Mouse (Mus musculus) WW6 (cell line): ENCODE results near the gene Dync2h1.
"Not testable (repeated sequence)": the region's sequence is repeated elsewhere in the genome, so short reads cannot be mapped to it uniquely, and the experiment has no call there.

Experiments
- DNase-seq: peaks from one replicate; pipeline ENCODE4 v3.0.0-alpha.2; 2013; ENCODE audit warnings: low read depth, low spot score

Gene Dync2h1

DNA sequence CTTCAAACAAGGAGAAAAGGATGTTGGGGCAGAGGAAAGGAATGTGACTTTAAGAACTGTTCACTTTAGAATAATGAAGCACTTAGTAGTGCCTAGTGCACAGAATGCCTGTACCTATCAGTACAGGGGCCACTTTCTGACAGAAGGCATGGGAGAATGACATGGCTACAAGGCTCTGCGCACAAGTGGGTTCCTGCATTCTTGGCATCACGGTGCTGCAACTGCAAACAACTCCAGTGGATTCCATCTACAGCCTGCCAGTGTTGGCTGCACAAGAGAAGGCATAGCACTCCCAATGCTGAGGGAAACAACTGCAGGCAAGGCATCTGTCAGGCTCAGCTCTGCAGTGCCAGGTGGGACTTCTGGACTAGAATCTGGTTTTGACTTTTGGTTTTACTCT lies 151.7 kb downstream of the Dync2h1 start:
- DNase-seq: no peak

DNA sequence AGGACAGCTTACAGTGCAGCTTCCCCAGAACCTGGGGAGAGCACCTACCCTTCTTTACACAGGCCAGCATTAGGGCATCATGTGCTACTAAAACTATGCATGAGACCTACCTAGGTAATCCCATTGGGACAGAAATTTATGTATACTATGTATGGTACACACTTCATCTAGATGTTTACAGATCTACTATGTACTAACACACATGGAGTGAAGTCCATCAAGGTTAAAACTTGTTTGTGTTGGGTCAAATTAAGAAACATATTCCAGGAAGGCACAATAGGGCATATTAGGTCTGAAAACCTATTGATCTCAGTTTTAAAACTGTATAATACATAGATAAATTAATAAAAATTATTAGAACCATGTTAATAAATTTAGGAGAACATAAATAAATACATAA lies 168.6 kb downstream of the Dync2h1 start:
- no peak for DNase-seq

DNA sequence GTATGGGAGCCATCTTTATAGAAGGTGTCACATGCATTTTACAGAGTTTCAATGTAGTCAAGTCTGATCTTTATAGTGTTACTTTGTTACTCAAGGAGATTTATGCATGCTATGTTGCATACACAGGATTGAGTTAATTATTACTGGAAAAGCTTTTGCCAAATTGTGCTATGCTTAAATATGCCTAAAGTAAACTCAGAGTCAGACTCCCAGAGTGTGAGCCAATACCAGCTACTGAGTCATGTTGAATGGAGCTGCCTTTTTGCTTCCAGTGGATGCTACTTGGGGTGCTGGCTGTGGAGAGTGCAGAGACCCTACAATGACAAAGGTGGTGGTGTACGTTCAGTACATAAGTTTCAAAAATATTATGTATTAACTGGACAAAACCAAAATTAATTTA lies 169.5 kb downstream of the Dync2h1 start:
- no peak for DNase-seq

- no peak for DNase-seq
Measured at GRCm38 (mm10) chr9:7009785-7010184, 174.5 kb downstream of the Dync2h1 start.

- DNase-seq: no peak
Measured at GRCm38 (mm10) chr9:6994865-6995264, 189.4 kb downstream of the Dync2h1 start.

GRCm38 (mm10) chr9:6994275-6994674 lies 190.0 kb downstream of the Dync2h1 start:
- DNase-seq: no peak

DNA sequence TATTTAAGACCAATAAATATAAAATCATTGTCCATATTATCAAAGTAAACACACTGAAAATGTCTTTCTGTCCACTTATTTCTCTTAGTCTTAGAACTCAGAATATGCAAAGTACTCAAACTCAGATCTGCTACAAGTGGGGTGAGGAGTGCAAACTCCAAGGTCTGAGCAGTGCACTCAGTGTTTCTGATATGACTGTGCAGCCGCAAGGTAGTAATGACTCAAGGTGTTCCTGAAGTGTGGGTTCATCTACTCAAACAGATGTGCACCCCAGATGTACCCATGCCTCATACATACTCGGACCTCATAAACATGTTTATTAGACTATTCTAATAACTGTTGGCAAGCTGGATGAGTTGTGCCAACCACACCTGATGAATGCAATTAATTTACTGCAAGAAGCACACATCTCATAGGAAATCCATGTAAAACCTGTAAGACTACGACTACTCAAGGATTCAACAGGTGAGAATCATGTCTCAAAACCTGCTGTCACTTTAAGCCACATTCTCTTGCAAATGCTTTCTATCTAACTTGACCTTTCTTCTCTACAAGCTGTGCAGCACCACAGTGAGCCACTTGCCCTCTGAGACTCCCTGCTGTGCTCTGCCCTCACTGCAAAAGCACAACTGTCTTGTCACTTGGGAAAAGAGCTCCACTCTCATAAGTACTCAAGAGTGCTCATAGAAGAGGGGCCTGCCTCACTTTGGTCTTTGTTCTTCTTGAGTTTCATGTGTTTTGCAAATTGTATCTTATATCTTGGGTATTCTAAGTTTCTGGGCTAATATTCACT lies 195.2 kb downstream of the Dync2h1 start:
- DNase-seq: no peak

GRCm38 (mm10) chr9:6986161-6986560 lies 198.1 kb downstream of the Dync2h1 start:
- DNase-seq: no peak

- DNase-seq: no peak
Measured at GRCm38 (mm10) chr9:6969171-6969570, 215.1 kb downstream of the Dync2h1 start.

DNA sequence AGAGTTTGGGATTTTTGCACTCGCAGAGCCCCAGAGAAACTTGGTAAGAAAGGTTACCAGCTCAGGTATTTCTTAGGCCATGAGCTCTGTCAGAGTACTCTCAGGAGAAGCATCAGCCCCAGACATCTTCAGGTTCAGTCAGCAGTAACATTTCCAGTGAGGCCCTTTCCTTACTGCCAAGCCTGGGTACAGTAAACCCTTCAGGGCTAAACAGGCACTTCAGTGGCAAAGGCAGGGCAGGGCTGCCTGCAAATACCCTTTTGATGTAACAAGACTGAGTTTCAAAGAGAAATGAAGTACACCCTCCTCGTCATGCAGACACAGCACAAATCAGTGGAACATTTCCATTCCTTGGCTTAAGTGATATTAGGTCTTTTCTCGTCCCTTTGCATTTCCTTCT lies 219.2 kb downstream of the Dync2h1 start:
- DNase-seq: no peak

DNA sequence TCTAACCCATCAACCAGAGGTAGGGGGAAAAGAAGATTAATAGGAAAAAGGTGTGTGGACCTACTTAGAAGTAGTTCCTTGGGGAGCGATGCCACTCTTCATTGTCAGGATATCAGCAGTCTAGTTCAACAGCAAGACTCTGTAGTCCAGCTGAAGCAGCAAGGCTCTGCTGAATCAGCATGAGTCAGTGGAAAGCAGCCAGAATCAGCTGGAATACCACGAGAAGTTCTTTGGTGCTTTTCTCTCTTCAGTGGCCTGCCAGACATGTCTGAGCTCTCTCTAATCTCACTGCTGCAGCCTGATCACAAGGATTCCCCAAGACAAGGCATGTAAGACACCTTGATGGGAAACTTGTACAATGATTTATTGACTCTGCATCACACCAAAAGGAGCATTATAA lies 225.9 kb downstream of the Dync2h1 start:
- no peak for DNase-seq

DNA sequence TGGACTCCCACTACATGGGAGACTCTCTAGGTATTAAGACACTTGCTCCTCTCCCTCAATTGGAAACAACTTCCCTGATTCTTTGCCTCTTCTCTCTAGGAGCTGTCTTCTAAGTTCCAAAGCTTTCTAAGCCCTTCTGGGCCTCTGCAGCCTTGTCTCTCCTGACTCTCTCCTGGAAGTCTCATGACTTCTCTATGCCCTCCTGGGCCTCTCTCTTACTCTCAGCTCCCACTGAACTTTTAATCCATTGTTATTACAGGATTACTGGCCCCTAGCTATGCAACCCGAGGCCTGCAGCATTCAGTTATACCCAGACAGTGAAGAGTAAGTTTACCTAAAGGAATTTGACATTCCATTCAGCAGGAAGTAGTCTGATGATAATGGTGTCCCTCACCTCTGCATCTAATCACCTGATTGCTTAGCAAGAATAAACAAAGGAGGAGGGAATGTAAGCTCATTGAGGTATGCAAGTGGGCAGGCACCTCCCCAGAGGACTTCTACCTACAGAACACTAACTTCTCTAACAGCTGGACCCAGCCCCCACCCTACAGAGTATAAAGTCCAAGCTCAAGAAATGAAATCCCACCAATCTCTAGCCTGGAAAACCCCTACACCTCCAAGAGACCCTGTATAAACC lies 256.7 kb downstream of the Dync2h1 start:
- DNase-seq: no peak

DNA sequence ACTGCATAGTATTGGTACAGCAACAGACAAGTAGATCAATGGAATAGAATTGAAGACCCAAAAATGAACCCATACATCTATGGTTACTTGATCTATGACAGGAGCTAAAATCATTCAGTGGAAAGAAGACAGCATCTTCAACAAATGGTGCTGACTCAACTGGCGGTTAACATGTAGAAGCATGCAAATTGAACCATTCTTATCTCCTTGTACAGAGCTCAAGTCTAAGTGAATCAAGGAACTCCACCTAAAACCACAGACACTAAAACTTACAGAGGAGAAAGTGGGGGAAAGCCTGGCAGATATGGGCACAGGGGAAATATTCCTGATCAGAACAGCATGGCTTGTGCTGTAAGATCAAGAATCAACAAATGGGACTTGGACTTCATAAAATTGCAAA lies 270.8 kb downstream of the Dync2h1 start:
- no peak for DNase-seq

- DNase-seq: not testable (repeated sequence)
Measured at GRCm38 (mm10) chr9:6910537-6910936, 273.7 kb downstream of the Dync2h1 start.

DNA sequence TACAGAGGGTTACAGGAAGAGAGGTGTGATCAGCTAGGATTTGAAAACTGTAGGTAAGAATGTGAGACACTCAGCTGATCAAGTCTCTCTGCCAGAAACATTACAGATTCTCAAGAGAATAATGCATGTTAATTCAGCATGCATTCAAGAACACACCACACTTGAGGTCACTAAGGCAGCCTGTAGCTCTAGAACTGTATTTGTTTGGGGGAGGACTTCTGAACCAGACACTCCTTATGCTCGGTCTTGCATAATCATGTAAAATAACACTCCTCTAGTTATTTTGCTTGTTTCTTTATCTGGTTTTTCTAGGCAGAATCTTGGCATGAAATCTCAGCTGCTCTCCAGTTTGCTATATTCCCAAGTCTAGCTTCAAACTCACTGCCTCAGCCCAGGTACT lies 282.6 kb downstream of the Dync2h1 start:
- DNase-seq: no peak

DNA sequence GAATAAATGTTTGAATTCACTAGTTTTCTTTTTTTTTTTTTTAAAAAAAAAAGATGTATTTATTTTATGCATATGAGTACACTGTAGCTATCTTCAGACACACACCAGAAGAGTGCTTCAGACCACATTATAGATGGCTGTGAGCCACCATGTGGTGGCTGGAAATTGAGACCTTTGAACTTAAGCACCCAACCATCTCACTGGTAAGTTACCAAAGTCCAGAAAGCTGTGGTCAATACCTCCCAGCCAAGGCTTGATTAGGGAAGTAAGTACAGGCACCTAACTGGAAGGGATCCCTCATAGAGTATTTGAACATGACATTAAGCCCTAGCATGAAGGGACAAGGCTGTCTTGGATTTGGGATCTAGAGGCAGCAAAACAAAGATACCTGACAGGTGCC lies 292.9 kb downstream of the Dync2h1 start:
- DNase-seq: no peak

DNA sequence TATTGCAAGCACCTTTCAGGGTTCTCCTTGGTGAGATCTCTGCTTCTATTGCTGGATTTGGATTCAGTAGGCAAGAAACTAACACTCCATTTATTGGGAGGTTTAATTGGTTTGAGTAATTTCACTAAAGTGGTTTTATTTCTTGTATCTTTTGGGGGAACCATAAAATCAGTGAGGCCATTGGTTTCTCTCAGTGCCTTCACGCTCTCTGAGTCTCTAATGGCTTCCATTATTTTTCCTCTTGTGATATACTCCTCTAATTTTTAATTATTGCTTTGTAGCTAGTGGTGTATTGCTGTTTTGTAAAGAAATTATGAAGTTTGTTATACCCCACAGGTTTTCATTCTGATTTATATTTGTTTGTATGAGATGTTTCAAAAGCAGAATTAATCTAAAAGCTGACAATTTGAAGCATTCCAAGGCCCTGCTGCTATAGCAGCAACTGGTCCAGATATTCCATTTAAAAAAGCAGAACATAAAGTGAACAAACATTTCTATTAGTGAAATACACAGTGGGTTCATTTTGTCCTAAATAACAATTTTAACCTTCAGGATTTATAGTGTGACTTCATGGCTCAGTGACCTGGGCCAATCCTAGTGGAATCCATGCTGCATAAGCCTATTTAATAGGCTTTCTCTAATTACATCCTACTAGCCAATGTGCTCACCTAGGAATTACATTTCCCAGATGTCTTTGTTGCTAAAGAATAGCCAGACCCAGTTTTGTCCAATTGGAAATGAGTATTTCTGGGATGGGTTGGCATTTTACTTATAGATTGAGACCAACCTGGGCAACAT lies 302.9 kb downstream of the Dync2h1 start:
- no peak for DNase-seq
